Mouse (Mus musculus) hindbrain, embryonic 16.5 days (tissue): Measurements from ENCODE around the gene Gpkow. TPM values are rescaled to one million over a fixed set of nuclear protein-coding genes. Genes with fewer than 3 reads are reported as not detected.
"Not testable (repeated sequence)": the region's sequence is repeated elsewhere in the genome, so short reads cannot be mapped to it uniquely, and the experiment has no call there.

Experiments used
- ATAC-seq: fragments of 200-750 bp; cut with Nextera tagmentation; 2 replicates; pipeline ENCODE4 v1.8.0; 2017; ENCODE audit warnings: moderate TSS enrichment, moderate library complexity
- H3K27ac ChIP-seq: fragments of 300-500 bp; sonication (generic); 2 replicates; pipeline ENCODE4 v1.5.1; 2014; ENCODE audit warnings: low read depth, mild to moderate bottlenecking, control low read depth, low read length, moderate library complexity
- H3K27me3 ChIP-seq: fragments of 300-500 bp; sonication (generic); replicated peaks from 2 replicates; pipeline ENCODE4 v1.6.1; 2014; ENCODE audit warnings: low read length; ENCODE audit not compliant: control insufficient read depth, insufficient read depth
- H3K36me3 ChIP-seq: fragments of 300-500 bp; sonication (generic); 2 replicates; pipeline ENCODE4 v1.6.1; 2014; ENCODE audit warnings: mild to moderate bottlenecking, low read length, moderate library complexity, mixed read lengths; ENCODE audit not compliant: control insufficient read depth, insufficient read depth
- H3K4me1 ChIP-seq: fragments of 300-500 bp; sonication (generic); 2 replicates; pipeline ENCODE4 v1.6.1; 2014; ENCODE audit warnings: low read depth, low read length; ENCODE audit not compliant: control insufficient read depth, insufficient read depth
- H3K4me2 ChIP-seq: fragments of 300-500 bp; sonication (generic); 2 replicates; pipeline ENCODE4 v1.6.1; 2014; ENCODE audit warnings: mild to moderate bottlenecking, low read length, control low read depth, moderate library complexity
- H3K4me3 ChIP-seq: fragments of 300-500 bp; sonication (generic); 2 replicates; pipeline ENCODE4 v1.5.1; 2014; ENCODE audit warnings: mild to moderate bottlenecking, low read length, control low read depth, moderate library complexity
- H3K9ac ChIP-seq: fragments of 300-500 bp; sonication (generic); 2 replicates; pipeline ENCODE4 v1.6.1; 2014; ENCODE audit warnings: low read depth, mild to moderate bottlenecking, control low read depth, low read length, moderate library complexity
- H3K9me3 ChIP-seq: fragments of 300-500 bp; sonication (generic); 2 replicates; pipeline ENCODE4 v1.6.1; 2014; ENCODE audit warnings: mild to moderate bottlenecking, low read length, moderate library complexity; ENCODE audit not compliant: control insufficient read depth
- WGBS: fragments of 180-500 bp; shearing (Covaris S2); extraction: QIAGEN DNeasy Blood & Tissue Kit; methylation state at CpG from one replicate; pipeline ENCODE4 v1.1.7; 2014; 5-methylcytosine and 5-hydroxymethylcytosine counted together
- polyA plus RNA-seq: library from polyadenylated mRNA; unstranded; fragments of >200 nt; fragmentation: Nextera tagmentation; extraction: Ambion mirVana; gene quantifications from 2 replicates; pipeline ENCODE4 v1.2.1, GENCODE M21; 2015

Gpkow gene
- polyA plus RNA-seq, 1 experiment from 2014 or later, result 45.7 TPM

- H3K36me3 ChIP-seq, H3K4me1 ChIP-seq: not testable (repeated sequence)
- WGBS, result 16% methylated on average over 3 of the region's 3 CpGs
Measured at GRCm38 (mm10) chrX:7753627-7754026, 56.7 kb downstream of the Gpkow start.

More at GRCm38 (mm10) chrX:7753627-7754026, 56.7 kb downstream of the Gpkow start:
- H3K4me3 ChIP-seq, H3K27ac ChIP-seq, H3K9me3 ChIP-seq, H3K4me2 ChIP-seq, H3K9ac ChIP-seq, H3K27me3 ChIP-seq, ATAC-seq: not testable (repeated sequence)

Other genes with a start within 250 kb of the Gpkow start
- gene Foxp3, start 123.5 kb upstream of the Gpkow start, polyA plus RNA-seq, result 0.06 and 0.18 TPM in 2 replicates
- gene Ppp1r3f, start 122.8 kb upstream of the Gpkow start, polyA plus RNA-seq, result 7.1 and 8.7 TPM in 2 replicates
- 28.0 and 29.5 TPM in 2 replicates for gene Ccdc22, start 91.6 kb upstream of the Gpkow start, polyA plus RNA-seq
- 0.20 and 0.27 TPM in 2 replicates for gene Cacna1f, start 90.0 kb upstream of the Gpkow start, polyA plus RNA-seq
- 249 and 292 TPM in 2 replicates for gene Syp, start 58.7 kb upstream of the Gpkow start, polyA plus RNA-seq
- 1.7 and 2.2 TPM in 2 replicates for gene Prickle3, start 39.9 kb upstream of the Gpkow start, polyA plus RNA-seq
- 21.1 and 24.8 TPM in 2 replicates for gene Plp2, start 25.7 kb upstream of the Gpkow start, polyA plus RNA-seq
- 0.25 and 0.45 TPM in 2 replicates for gene Magix, start 15.9 kb upstream of the Gpkow start, polyA plus RNA-seq
- gene Wdr45, start 17.2 kb downstream of the Gpkow start, polyA plus RNA-seq, result 31.6 and 36.3 TPM in 2 replicates
- not detected in 2 replicates for gene Gm45208, start 25.1 kb downstream of the Gpkow start, polyA plus RNA-seq
- gene Praf2, start 31.3 kb downstream of the Gpkow start, polyA plus RNA-seq, result 143 and 144 TPM in 2 replicates
- 52.8 and 55.8 TPM in 2 replicates for gene Ccdc120, start 53.8 kb downstream of the Gpkow start, polyA plus RNA-seq
- 20.4 and 25.3 TPM in 2 replicates for gene Tfe3, start 65.4 kb downstream of the Gpkow start, polyA plus RNA-seq
- gene Gripap1, start 92.6 kb downstream of the Gpkow start, polyA plus RNA-seq, result 61.5 and 71.9 TPM in 2 replicates
- 5.3 and 6.4 TPM in 2 replicates for gene Kcnd1, start 125.2 kb downstream of the Gpkow start, polyA plus RNA-seq
- gene Otud5, start 144.2 kb downstream of the Gpkow start, polyA plus RNA-seq, result 34.2 and 41.2 TPM in 2 replicates
- gene Pim2, start 181.1 kb downstream of the Gpkow start, polyA plus RNA-seq, result 25.7 and 27.0 TPM in 2 replicates
- 50.7 and 50.9 TPM in 2 replicates for gene Slc35a2, start 186.9 kb downstream of the Gpkow start, polyA plus RNA-seq
- gene Pqbp1, start 202.1 kb downstream of the Gpkow start, polyA plus RNA-seq, result 204 and 212 TPM in 2 replicates
- gene Timm17b, start 202.2 kb downstream of the Gpkow start, polyA plus RNA-seq, result 161 and 163 TPM in 2 replicates
- gene Gm10491, start 210.7 kb downstream of the Gpkow start, polyA plus RNA-seq, result not detected in 2 replicates
- gene Gm10490, start 212.4 kb downstream of the Gpkow start, polyA plus RNA-seq, result not detected in 2 replicates
- 303 and 325 TPM in 2 replicates for gene Pcsk1n, start 222.7 kb downstream of the Gpkow start, polyA plus RNA-seq
- gene Eras, start 231.5 kb downstream of the Gpkow start, polyA plus RNA-seq, result 0.15 TPM in 1 of 2 replicates, not detected in the other